Mouse (Mus musculus) limb, embryonic 14.5 days (tissue): ENCODE results near the gene Coa3. TPM values are rescaled to one million over a fixed set of nuclear protein-coding genes. Genes with fewer than 3 reads are reported as not detected.
A peak's percentile ranks its signal among the peaks of the same experiment; 100 is the strongest.
"Not testable (repeated sequence)": the region's sequence is repeated elsewhere in the genome, so short reads cannot be mapped to it uniquely, and the experiment has no call there.

Source experiments
- ATAC-seq: fragments of 200-750 bp; cut with Nextera tagmentation; 2 replicates; pipeline ENCODE4 v1.8.0; 2017; ENCODE audit warnings: low read depth, moderate number of reproducible peaks, moderate TSS enrichment; ENCODE audit not compliant: low FRiP score
- DNase-seq: peaks from one replicate; pipeline ENCODE4 v3.0.0-alpha.2; 2015; ENCODE audit warnings: low spot score
- H3K27ac ChIP-seq: fragments of 300-500 bp; sonication (generic); replicated peaks from 2 replicates; pipeline ENCODE4 v1.5.1; 2014; ENCODE audit warnings: low read depth, mild to moderate bottlenecking, low read length, moderate library complexity, mixed read lengths
- H3K27me3 ChIP-seq: fragments of 300-500 bp; sonication (generic); 2 replicates; pipeline ENCODE4 v1.6.1; 2014; ENCODE audit warnings: low read length, mixed read lengths; ENCODE audit not compliant: control insufficient read depth, insufficient read depth
- H3K36me3 ChIP-seq: fragments of 300-500 bp; sonication (generic); 2 replicates; pipeline ENCODE4 v1.6.1; 2014; ENCODE audit warnings: mild to moderate bottlenecking, low read length, moderate library complexity, mixed read lengths; ENCODE audit not compliant: control insufficient read depth, insufficient read depth
- H3K4me1 ChIP-seq: fragments of 300-500 bp; sonication (generic); 2 replicates; pipeline ENCODE4 v1.6.1; 2014; ENCODE audit warnings: antibody characterized with exemption, low read length, mixed read lengths; ENCODE audit not compliant: control insufficient read depth, insufficient read depth
- H3K4me2 ChIP-seq: fragments of 300-500 bp; sonication (generic); replicated peaks from 2 replicates; pipeline ENCODE4 v1.6.1; 2014; ENCODE audit warnings: low read depth, mild to moderate bottlenecking, low read length, moderate library complexity; ENCODE audit not compliant: severe bottlenecking
- H3K4me3 ChIP-seq: fragments of 300-500 bp; sonication (generic); replicated peaks from 2 replicates; pipeline ENCODE4 v1.5.1; 2014; ENCODE audit warnings: low read length
- H3K9ac ChIP-seq: fragments of 300-500 bp; sonication (generic); 2 replicates; pipeline ENCODE4 v1.6.1; 2014; ENCODE audit warnings: mild to moderate bottlenecking, low read depth, low read length, moderate library complexity; ENCODE audit not compliant: severe bottlenecking
- H3K9me3 ChIP-seq: fragments of 300-500 bp; sonication (generic); 2 replicates; pipeline ENCODE4 v1.6.1; 2016; ENCODE audit warnings: low read length; ENCODE audit not compliant: control insufficient read depth
- POLR2A ChIP-seq: fragments of 200-500 bp; IDR thresholded peaks from 2 replicates; pipeline ENCODE4 v1.8.0; 2012; ENCODE audit warnings: inconsistent platforms, mild to moderate bottlenecking, moderate library complexity, borderline replicate concordance; ENCODE audit not compliant: insufficient read depth, insufficient read length; ENCODE audit errors: extremely low read depth
- WGBS: fragments of 180-500 bp; shearing (Covaris S2); extraction: QIAGEN DNeasy Blood & Tissue Kit; methylation state at CpG from one replicate; pipeline ENCODE4 v1.1.7; 2014; 5-methylcytosine and 5-hydroxymethylcytosine counted together
- polyA plus RNA-seq, 2 experiments: library from polyadenylated mRNA; depleted of rRNA in 1 of 2; stranded (reverse) in 1 of 2; unstranded in 1 of 2; fragments of >200 nt; fragmentation: Nextera tagmentation in 1 of 2; extraction: Ambion mirVana in 1 of 2; gene quantifications; 2 replicates each; pipeline versions ENCODE4 v1.2.1 to v1.2.3; 2012 to 2014

Coa3 gene
- polyA plus RNA-seq (2012; rRNA removed), result 110 and 183 TPM in 2 replicates
- 182 and 187 TPM in 2 replicates for polyA plus RNA-seq (2014; fragmentation: Nextera tagmentation; extraction: Ambion mirVana)

DNA sequence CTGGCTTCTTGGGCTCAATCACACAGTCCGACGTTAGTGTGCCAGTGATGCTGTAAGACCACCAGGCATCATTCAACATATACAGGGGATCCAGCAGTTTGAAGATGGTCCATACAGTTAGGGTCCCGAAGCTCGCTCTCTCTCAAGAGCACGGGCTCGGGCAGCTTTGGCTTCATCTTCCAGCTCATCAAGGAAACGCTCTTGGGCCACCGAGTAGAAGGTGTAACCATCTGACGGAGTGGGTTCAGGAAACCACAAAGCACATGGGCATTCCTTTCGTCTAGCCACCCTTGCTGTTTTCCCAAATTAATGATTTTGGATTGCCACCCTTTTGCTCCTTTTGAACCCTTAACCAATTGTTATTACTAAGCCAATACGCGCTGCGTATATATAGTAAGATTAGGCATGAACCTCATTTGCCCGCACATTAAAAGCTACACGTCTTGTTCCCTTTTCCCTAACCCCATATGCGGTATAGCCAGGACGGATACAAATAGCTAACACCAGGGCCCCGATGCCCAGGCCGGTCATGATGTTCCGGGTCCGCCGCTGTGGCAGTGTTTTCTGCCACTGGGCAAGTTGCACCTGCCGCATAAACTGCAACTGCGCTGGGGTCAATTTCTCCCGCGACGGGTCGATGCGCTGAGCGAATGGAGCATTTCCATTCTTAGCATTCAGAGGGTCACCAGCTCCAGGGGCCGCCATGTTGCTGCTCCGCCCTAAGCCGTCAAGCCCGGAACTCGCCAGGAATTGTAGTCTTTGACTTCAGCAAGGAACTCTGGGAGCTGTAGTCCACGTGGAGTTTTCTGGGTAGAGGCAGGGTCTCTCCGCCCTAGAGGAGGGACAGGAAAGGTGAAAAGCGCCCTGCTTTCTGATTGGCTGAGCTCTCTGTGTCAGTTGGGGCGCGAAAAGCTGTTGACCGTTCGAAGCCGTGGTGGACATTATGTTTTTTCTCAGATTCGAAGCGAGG, at the start of gene Coa3, which contains the start of gene Cntd1:
Gene Coa3, minus strand, starts transcription at position 892 of the 970 bp plus-strand sequence.
Gene Cntd1, plus strand, starts transcription at position 790 of the 970 bp plus-strand sequence.
- DNase-seq (peak; percentile 96), ATAC-seq (peak; percentile 97)
- Histone ChIP-seq H3K36me3 (0 out of 2 replicates have a peak, but pooled peaks cover 8% of the 10 kb centered on the region), H3K9me3 (no peaks in the 10 kb centered on the region), H3K27ac (no peak within 1 kb of the TSS), H3K9ac (peak within 1 kb of the TSS; percentile 66), H3K27me3 (no peaks in the 10 kb centered on the region), H3K4me3 (peak within 1 kb of the TSS; percentile 67), H3K4me2 (peak within 1 kb of the TSS; percentile 60), H3K4me1 (peaks cover 18% of the 10 kb centered on the region)
- 8% methylated on average over 45 of the region's 45 CpGs for WGBS
- TF ChIP-seq POLR2A, result no peak; the same call in 1 of the 2 replicates

DNA sequence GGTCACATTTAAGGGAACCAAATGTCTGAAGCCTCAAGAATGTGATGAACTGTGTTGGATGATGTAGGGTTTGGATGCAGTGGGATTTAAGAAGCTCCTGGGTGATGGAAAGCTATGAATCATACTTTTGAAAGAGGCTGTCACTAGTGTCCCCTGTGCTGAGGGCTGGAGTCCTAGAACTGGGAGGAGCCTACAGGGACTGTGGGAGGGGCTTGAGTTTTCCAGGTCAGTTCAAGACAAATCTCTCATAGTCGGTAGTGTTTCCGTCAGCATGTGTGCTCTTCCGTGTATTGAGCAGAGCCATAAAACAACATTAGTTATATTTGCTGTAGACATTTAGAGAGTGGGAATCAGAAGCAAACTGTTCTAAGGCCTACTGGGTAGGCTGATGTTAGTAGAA, 48.4 kb upstream of the Coa3 start:
- H3K4me2 ChIP-seq, result no peak overlapping the region
- 47% methylated on average over 3 of the region's 3 CpGs for WGBS
- no peak overlapping the region for H3K9ac ChIP-seq
- no peak overlapping the region for H3K27ac ChIP-seq
- no peak for TF ChIP-seq POLR2A
- ATAC-seq (no peak), DNase-seq (no peak)
- no peak overlapping the region for H3K4me3 ChIP-seq
- peaks cover 34% of the 10 kb centered on the region for H3K36me3 ChIP-seq
- H3K27me3 ChIP-seq, result no peaks in the 10 kb centered on the region
- no peaks in the 10 kb centered on the region for H3K4me1 ChIP-seq
- no peaks in the 10 kb centered on the region for H3K9me3 ChIP-seq

- no peak overlapping the region for H3K4me3 ChIP-seq
- TF ChIP-seq POLR2A, result no peak
- peaks cover 45% of the 10 kb centered on the region for H3K36me3 ChIP-seq
- 82% methylated on average over 11 of the region's 11 CpGs for WGBS
- no peak for ATAC-seq
- H3K27ac ChIP-seq, result no peak overlapping the region
- no peak overlapping the region for H3K4me2 ChIP-seq
- H3K9me3 ChIP-seq, result no peaks in the 10 kb centered on the region
- H3K27me3 ChIP-seq, result no peaks in the 10 kb centered on the region
- DNase-seq, result no peak
- H3K9ac ChIP-seq, result no peak overlapping the region
- no peaks in the 10 kb centered on the region for H3K4me1 ChIP-seq
These were observed 47.2 kb upstream of the Coa3 start for GRCm38 (mm10) chr11:101326147-101326546.

DNA sequence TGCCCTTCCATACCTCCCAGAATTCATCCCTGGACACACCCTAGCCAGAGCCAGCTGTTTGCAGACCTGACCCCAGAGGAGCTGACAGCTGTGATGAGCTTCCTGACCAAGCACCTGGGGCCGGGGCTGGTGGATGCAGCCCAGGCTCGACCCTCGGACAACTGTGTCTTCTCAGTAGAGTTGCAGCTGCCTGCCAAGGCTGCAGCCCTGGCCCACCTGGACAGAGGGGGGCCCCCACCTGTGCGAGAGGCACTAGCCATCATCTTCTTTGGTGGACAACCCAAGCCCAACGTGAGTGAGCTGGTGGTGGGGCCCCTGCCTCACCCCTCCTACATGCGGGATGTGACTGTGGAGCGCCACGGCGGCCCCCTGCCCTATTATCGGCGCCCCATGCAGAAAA, 46.3 kb upstream of the Coa3 start:
- not testable (repeated sequence) for H3K27ac ChIP-seq, H3K4me1 ChIP-seq, H3K4me3 ChIP-seq, DNase-seq, H3K27me3 ChIP-seq, H3K9ac ChIP-seq, ATAC-seq, H3K4me2 ChIP-seq, H3K9me3 ChIP-seq
- peaks cover 55% of the 10 kb centered on the region for H3K36me3 ChIP-seq
- WGBS, result 90% methylated on average over 8 of the region's 11 CpGs

DNA sequence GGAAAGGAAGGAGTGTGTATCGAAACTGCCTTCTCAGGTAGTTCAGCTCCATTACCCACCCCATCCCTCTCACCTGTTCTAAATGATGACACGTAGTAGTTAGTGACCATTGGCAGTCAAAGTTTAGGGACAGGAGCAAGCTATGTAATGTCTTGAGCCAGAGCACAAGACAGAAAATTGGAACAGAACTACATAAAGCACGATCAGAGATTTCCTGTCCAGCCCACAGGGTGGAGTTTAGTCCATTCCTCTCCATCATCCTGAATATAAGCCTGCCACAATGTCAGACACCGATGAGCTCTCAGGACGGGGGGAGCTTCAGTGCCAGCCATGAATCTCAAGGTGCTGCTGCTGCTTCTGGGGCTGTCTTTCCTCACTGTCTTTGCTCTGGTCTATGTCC, 45.8 kb upstream of the Coa3 start, which contains the start of gene Aoc2:
Gene Aoc2, plus strand, starts transcription at position 301 of the 400 bp plus-strand sequence.
- no peak for TF ChIP-seq POLR2A
- no peak for DNase-seq
- H3K4me1 ChIP-seq, result no peaks in the 10 kb centered on the region
- H3K9ac ChIP-seq, result no peak within 1 kb of the TSS
- peaks cover 59% of the 10 kb centered on the region for H3K36me3 ChIP-seq
- no peak within 1 kb of the TSS for H3K27ac ChIP-seq
- H3K27me3 ChIP-seq, result no peaks in the 10 kb centered on the region
- WGBS, result 97% methylated on average over 5 of the region's 5 CpGs
- H3K4me3 ChIP-seq, result no peak within 1 kb of the TSS
- H3K9me3 ChIP-seq, result no peaks in the 10 kb centered on the region
- ATAC-seq, result no peak
- no peak within 1 kb of the TSS for H3K4me2 ChIP-seq
